Mouse (Mus musculus) mouse trophoblast stem cell (cell line): ENCODE measurements around the gene Vrtn.

Experiments
- in situ Hi-C, 2 experiments: fragments of 300-500 bp; cut with MseI, MboI; formaldehyde crosslinking; loops; 2 replicates in 1 of 2; 3 replicates in 1 of 2; pipeline ENCODE4 v1.15.1; 2025

Gene Vrtn

GRCm38 (mm10) chr12:84687531-84687930, 46.7 kb downstream of the Vrtn start:
- in situ Hi-C loops: no loop called here

GRCm38 (mm10) chr12:84689051-84689450, 48.2 kb downstream of the Vrtn start:
- in situ Hi-C loops: no loop called here

- in situ Hi-C loops: no loop called here
Observed at GRCm38 (mm10) chr12:84691347-84691746, 50.5 kb downstream of the Vrtn start.

GRCm38 (mm10) chr12:84692141-84692540, 51.3 kb downstream of the Vrtn start:
- in situ Hi-C loops: no loop called here

- in situ Hi-C loops: no loop called here
Observed at GRCm38 (mm10) chr12:84698319-84699081, 57.7 kb downstream of the Vrtn start, which contains the start of gene Syndig1l. Gene Syndig1l (minus strand): TSS chr12:84698831.
